7 mouse cellular contexts compared by ENCODE assay signal in the genomic region with DNA sequence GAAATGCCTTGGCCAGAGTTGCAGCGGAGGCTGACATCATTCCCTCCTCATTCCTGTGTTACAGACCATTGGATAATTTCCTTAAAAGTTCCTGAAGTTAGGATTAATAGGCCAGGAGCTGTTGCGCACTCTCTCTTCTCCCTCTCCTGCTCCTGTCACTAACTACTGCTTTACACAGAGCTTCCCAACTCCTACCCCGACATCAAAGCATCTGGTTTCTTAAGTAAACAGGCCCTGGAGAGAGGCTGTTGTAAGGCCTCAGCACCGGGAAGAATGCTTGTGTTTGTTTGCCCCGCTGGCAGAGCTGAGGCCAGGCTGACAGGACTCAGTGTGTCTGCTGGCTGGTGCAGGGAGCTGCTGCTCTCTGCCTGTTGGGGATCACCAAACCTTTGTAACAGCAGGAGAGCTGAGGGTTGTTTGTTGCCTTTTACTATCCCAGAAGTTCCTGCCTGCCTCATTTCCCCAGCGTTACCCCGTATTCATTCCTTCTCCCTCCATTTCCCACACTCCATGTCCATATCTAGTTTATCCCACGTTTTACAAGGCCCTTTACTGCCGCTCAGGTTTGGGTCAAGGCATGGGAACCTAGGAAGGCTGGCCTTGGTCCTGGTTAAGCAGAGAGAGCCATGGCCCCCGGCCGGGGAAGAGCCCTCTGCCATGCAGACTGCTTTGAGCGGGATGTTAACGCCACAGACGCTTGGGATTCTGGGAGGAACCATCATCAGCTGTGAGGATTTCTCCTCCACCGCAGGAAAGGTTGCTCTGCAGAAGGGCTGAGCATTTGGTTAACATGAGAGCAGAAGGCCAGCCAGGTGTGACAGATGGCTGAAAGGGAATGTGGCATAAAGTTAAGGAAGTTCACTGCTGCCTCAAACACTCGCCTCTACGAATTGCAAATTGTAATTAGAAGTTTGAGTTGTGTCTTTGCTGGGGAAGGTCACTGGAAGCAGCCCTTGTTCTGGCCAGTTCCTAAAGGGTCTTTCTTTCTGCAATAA. TPM values are rescaled to one million over a fixed set of nuclear protein-coding genes. Genes with fewer than 3 reads are reported as not detected.
DNase-seq lines count a peak whose midpoint lies in the region; ATAC-seq lines count a peak whose summit lies in the region.

No protein-coding gene starts in this region.

- H3K9ac ChIP-seq in forebrain, embryonic 12.5 days = peak overlapping the region; percentile 46

- peak; percentile 21 for DNase-seq in ovary, postnatal 36 days (ENCODE audit: low spot score)
- DNase-seq in ovary, postnatal 10 days (ENCODE audit: low spot score) = no peak
- peak; percentile 21 to 45 for DNase-seq in kidney, postnatal 25 days
- DNase-seq in mesoderm, embryonic 11.5 days (ENCODE audit: low read depth, low spot score) = peak; percentile 61
- no peak for DNase-seq in spleen, postnatal 14 days (ENCODE audit: low spot score in 2 of 2)
- no peak for DNase-seq in retina, embryonic 14.5 days (ENCODE audit: low spot score)

- H3K4me3 ChIP-seq in forebrain, embryonic 12.5 days (replicated peaks) = no peak overlapping the region

- H3K27me3 ChIP-seq in forebrain, embryonic 12.5 days = no peaks in the 10 kb centered on the region

- peak overlapping the region; percentile 30 for H3K4me2 ChIP-seq in forebrain, embryonic 12.5 days

- WGBS in forebrain, embryonic 12.5 days = 20% methylated on average over 17 of the region's 17 CpGs

- no peaks in the 10 kb centered on the region for H3K36me3 ChIP-seq in forebrain, embryonic 12.5 days (replicated peaks)

- no peaks in the 10 kb centered on the region for H3K9me3 ChIP-seq in forebrain, embryonic 12.5 days

- H3K27ac ChIP-seq in forebrain, embryonic 12.5 days = peak overlapping the region; percentile 27

- H3K4me1 ChIP-seq in forebrain, embryonic 12.5 days = peaks cover 69% of the 10 kb centered on the region

- no peak for ATAC-seq in forebrain, embryonic 12.5 days (ENCODE audit: low FRiP score)

RNA-seq across cellular contexts. Expression of gene Sort1, which starts 4.2 kb away (rescaled TPM):
- 23.3 and 30.8 TPM in 2 replicates for polyA plus RNA-seq in forebrain, embryonic 12.5 days (2016; fragmentation: Nextera tagmentation; extraction: Ambion mirVana)

RNA-seq across cellular contexts. Expression of gene Psma5, which starts 31.4 kb away (rescaled TPM):
- 229 and 241 TPM in 2 replicates for polyA plus RNA-seq in forebrain, embryonic 12.5 days (2016; fragmentation: Nextera tagmentation; extraction: Ambion mirVana)

Comparison
In these comparisons a context has a peak if more than half of its experiments do, and no peak if none do; other contexts are left out.
1. DNase-seq: peak in ovary, postnatal 36 days (single experiment), kidney, postnatal 25 days (2 of 2) and mesoderm, embryonic 11.5 days (single experiment); none in ovary, postnatal 10 days (single experiment), spleen, postnatal 14 days (0 of 2) and retina, embryonic 14.5 days (single experiment).